Comparison of ENCODE assay signal across 15 mouse cellular contexts in genomic region chr8:124234496-124234895, GRCm38 (mm10). TPM values are rescaled to one million over a fixed set of nuclear protein-coding genes. Genes with fewer than 3 reads are reported as not detected.
A peak's percentile ranks its signal among the peaks of the same experiment; 100 is the strongest.
DNase-seq lines count a peak whose midpoint lies in the region; ATAC-seq lines count a peak whose summit lies in the region.
"Had no signal": no experiment of that assay in that cellular context is flagged by ENCODE, and none has a peak within 500 bp of the region (broad histone marks: within the 10 kb centered on the region; RNA-seq: fewer than 3 reads in every experiment).

No protein-coding gene starts in this region.

- no peak for ATAC-seq in megakaryocyte, adult 5-6 weeks (ENCODE audit: poor library complexity, severe bottlenecking)
- ATAC-seq in hindbrain, embryonic 16.5 days: no peak
- no peak for ATAC-seq in neural tube, embryonic 13.5 days (ENCODE audit: low read depth)
- ATAC-seq: CD4-positive, CD25-positive, alpha-beta regulatory T cell, adult 4 months had no signal

- intact Hi-C loops in heart, postnatal 25 days (cut with DNase I): loop anchor here (5.0 kb wide), 2 partner anchors 167 to 182 kb away; no protein-coding TSS in a partner anchor
- intact Hi-C loops in gastrocnemius, postnatal 36 days (cut with DNase I): loop anchor here (5.0 kb wide), 1 partner anchor 182 kb away; no protein-coding TSS in a partner anchor

- no peak overlapping the region for H3K9ac ChIP-seq in hindbrain, embryonic 16.5 days (ENCODE audit: low read depth, low read length)
- 0 out of 2 replicates have a peak overlapping the region, but pooled peaks have one; percentile 55 for H3K9ac ChIP-seq in neural tube, embryonic 13.5 days
- H3K9ac ChIP-seq: lung, embryonic 14.5 days had no signal

- peak overlapping the region; percentile 99 for H3K4me3 ChIP-seq in megakaryocyte, embryonic 14.5 days (replicated peaks)
- H3K4me3 ChIP-seq in hindbrain, embryonic 16.5 days (ENCODE audit: low read length): no peak overlapping the region
- H3K4me3 ChIP-seq in neural tube, embryonic 13.5 days: 0 out of 2 replicates have a peak overlapping the region, but pooled peaks have one; percentile 4
- H3K4me3 ChIP-seq: erythroblast, embryonic 14.5 days; layer of hippocampus, adult 2 months had no signal

- no peaks in the 10 kb centered on the region for H3K9me3 ChIP-seq in megakaryocyte, embryonic 14.5 days
- H3K9me3 ChIP-seq in hindbrain, embryonic 16.5 days (ENCODE audit: control insufficient read depth, low read length): no peaks in the 10 kb centered on the region
- no peaks in the 10 kb centered on the region for H3K9me3 ChIP-seq in neural tube, embryonic 13.5 days

- H3K4me2 ChIP-seq in hindbrain, embryonic 16.5 days (ENCODE audit: low read length): peak overlapping the region; percentile 31; the same call in 1 of the 2 replicates
- H3K4me2 ChIP-seq in neural tube, embryonic 13.5 days: peak overlapping the region; percentile 96
- H3K4me2 ChIP-seq: lung, embryonic 14.5 days had no signal

- peaks cover 94% of the 10 kb centered on the region for H3K4me1 ChIP-seq in megakaryocyte, embryonic 14.5 days
- peaks cover 32% of the 10 kb centered on the region for H3K4me1 ChIP-seq in hindbrain, embryonic 16.5 days (ENCODE audit: control insufficient read depth, insufficient read depth, low read depth, low read length)
- H3K4me1 ChIP-seq in neural tube, embryonic 13.5 days (replicated peaks): peaks cover 71% of the 10 kb centered on the region

- H3K27ac ChIP-seq in hindbrain, embryonic 16.5 days (ENCODE audit: low read depth, low read length): no peak overlapping the region
- peak overlapping the region; percentile 72 for H3K27ac ChIP-seq in neural tube, embryonic 13.5 days (replicated peaks)

- no peaks in the 10 kb centered on the region for H3K27me3 ChIP-seq in megakaryocyte, embryonic 14.5 days (replicated peaks)
- no peaks in the 10 kb centered on the region for H3K27me3 ChIP-seq in hindbrain, embryonic 16.5 days (replicated peaks; ENCODE audit: control insufficient read depth, insufficient read depth, low read length)
- H3K27me3 ChIP-seq in neural tube, embryonic 13.5 days: no peaks in the 10 kb centered on the region; the same call in 1 of the 2 replicates

- DNase-seq in thymus, postnatal 4 days: peak; percentile 66
- no peak for DNase-seq in heart, postnatal 25 days (ENCODE audit: low spot score)
- DNase-seq in gastrocnemius, postnatal 36 days: no peak
- DNase-seq: cerebellum, adult 11 months; kidney, adult 9 months; liver; lung, embryonic 14.5 days; right cerebral cortex, adult 18-20 months had no signal

- 33% methylated on average over 2 of the region's 2 CpGs for WGBS in hindbrain, embryonic 16.5 days
- WGBS in neural tube, embryonic 13.5 days: 56% methylated on average over 2 of the region's 2 CpGs

- peaks cover 66% of the 10 kb centered on the region for H3K36me3 ChIP-seq in megakaryocyte, embryonic 14.5 days (replicated peaks; ENCODE audit: low read length)
- no peaks in the 10 kb centered on the region for H3K36me3 ChIP-seq in hindbrain, embryonic 16.5 days (ENCODE audit: control insufficient read depth, insufficient read depth, low read length)
- no peaks in the 10 kb centered on the region for H3K36me3 ChIP-seq in neural tube, embryonic 13.5 days

RNA-seq across cellular contexts. Expression of gene Galnt2, which starts 3.3 kb away (rescaled TPM):
- 55.0 and 143 TPM in 2 replicates for polyA plus RNA-seq in megakaryocyte, embryonic 14.5 days (2012; ENCODE audit: insufficient read depth, low replicate concordance)
- 31.3 and 61.1 TPM in 2 replicates for total RNA-seq in megakaryocyte, adult 5-6 weeks (2015)
- 15.5 and 20.4 TPM in 2 replicates for total RNA-seq in megakaryocyte, adult 5-6 weeks (2017)
- 33.8 and 40.2 TPM in 2 replicates for polyA plus RNA-seq in hindbrain, embryonic 16.5 days (2015; fragmentation: Nextera tagmentation; extraction: Ambion mirVana)
- 61.4 and 64.5 TPM in 2 replicates for polyA plus RNA-seq in neural tube, embryonic 13.5 days (2015; fragmentation: Nextera tagmentation; extraction: Ambion mirVana)
- 10 to 100 TPM; 37.7 to 41.6 TPM for total RNA-seq in heart, postnatal 25 days (2021)
- total RNA-seq in gastrocnemius, postnatal 36 days (2021): 10 to 100 TPM; 32.5 to 35.6 TPM
